Mouse (Mus musculus): ENCODE measurements around the gene Ddx4. TPM values are rescaled to one million over a fixed set of nuclear protein-coding genes. Genes with fewer than 3 reads are reported as not detected.
A peak's percentile ranks its signal among the peaks of the same experiment; 100 is the strongest.

The Ddx4 gene
- polyA plus RNA-seq, 1 experiment from 2014 or later: 0.38 TPM

GRCm38 (mm10) chr13:112636498-112636897 is 15.8 kb downstream of the Ddx4 start:
- Histone ChIP-seq H3K4me2 (no peak overlapping the region), H3K4me3 (ENCODE audit: low read depth, low read length) (no peak overlapping the region), H3K9me3 (ENCODE audit: low read depth, low read length) (no peaks in the 10 kb centered on the region), H3K36me3 (ENCODE audit: insufficient read depth) (no peaks in the 10 kb centered on the region), H3K27ac (ENCODE audit: low read depth) (no peak overlapping the region), H3K9ac (no peak overlapping the region), H3K27me3 (ENCODE audit: insufficient read depth, low read length) (no peaks in the 10 kb centered on the region), H3K4me1 (ENCODE audit: insufficient read depth) (no peaks in the 10 kb centered on the region)
- TF ChIP-seq CTCF (IDR thresholded peaks at IDR 0.05; ENCODE audit: low read depth): no peak
- whole genome bisulfite sequencing: 40% methylated on average over 3 of the region's 3 CpGs
- ATAC-seq (ENCODE audit: insufficient read depth): no peak
- DNase-seq: no peak

DNA sequence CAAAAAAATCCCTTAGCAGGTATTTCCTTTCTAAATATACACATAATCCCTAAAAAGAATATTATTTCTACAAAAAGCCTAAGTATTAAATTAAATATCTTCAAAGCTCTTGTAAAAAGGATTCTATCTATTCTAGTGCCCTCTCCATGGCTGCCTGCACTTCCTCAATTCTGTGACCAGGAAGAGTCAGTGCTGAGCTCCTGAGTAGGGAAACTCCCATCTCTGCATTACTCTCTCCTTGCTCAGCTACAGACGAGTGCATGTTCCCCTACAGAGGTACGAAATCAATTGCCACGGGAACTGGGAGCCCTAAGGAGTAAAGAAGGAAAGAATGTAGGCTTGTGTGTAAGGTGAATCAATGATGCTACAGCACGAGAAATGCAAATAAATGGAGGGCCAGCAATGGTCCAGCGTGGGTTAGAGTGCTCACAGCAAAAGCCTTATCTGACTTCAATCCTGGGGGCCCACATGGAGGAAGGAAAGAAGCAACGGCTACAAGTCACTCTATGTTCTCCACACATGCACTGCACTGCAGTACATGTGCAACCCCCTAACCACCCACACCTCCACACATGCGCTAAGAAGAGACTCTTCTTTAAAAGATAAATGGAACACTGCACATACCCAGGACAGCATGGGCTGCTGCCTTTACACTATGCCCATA is 17.0 kb downstream of the Ddx4 start:
- Histone ChIP-seq H3K27me3 (ENCODE audit: insufficient read depth, low read length) (no peaks in the 10 kb centered on the region), H3K9me3 (ENCODE audit: low read depth, low read length) (no peaks in the 10 kb centered on the region), H3K4me3 (ENCODE audit: low read depth, low read length) (no peak overlapping the region), H3K36me3 (ENCODE audit: insufficient read depth) (no peaks in the 10 kb centered on the region), H3K9ac (no peak overlapping the region), H3K27ac (ENCODE audit: low read depth) (no peak overlapping the region), H3K4me2 (no peak overlapping the region), H3K4me1 (ENCODE audit: insufficient read depth) (no peaks in the 10 kb centered on the region)
- TF ChIP-seq CTCF (IDR thresholded peaks at IDR 0.05; ENCODE audit: low read depth): no peak
- DNase-seq: no peak
- 51% methylated on average over 7 of the region's 7 CpGs for WGBS
- no peak for ATAC-seq (ENCODE audit: insufficient read depth)

DNA sequence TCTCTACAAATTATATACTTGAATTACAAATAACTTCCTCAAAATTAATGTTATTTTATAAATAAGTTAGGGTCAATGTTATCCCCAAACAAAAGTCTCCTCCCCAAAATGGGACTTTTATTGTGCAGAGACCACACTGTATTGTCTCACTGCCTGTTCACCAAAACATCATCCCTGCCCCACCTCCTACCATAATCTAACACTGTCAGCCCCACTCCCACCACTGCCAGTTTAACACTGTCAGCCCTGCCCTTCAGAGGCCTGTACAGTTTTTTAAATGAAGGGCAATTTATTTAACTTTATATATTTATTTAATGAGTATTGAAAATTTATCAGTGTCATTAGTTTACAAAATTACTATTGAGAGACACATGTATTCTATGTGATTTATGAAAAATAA is 26.7 kb downstream of the Ddx4 start:
- Histone ChIP-seq H3K27ac (ENCODE audit: low read depth) (no peak overlapping the region), H3K9ac (no peak overlapping the region), H3K4me3 (ENCODE audit: low read depth, low read length) (no peak overlapping the region), H3K4me1 (ENCODE audit: insufficient read depth) (no peaks in the 10 kb centered on the region), H3K36me3 (ENCODE audit: insufficient read depth) (no peaks in the 10 kb centered on the region), H3K4me2 (no peak overlapping the region), H3K27me3 (ENCODE audit: insufficient read depth, low read length) (no peaks in the 10 kb centered on the region), H3K9me3 (ENCODE audit: low read depth, low read length) (no peaks in the 10 kb centered on the region)
- ATAC-seq (ENCODE audit: insufficient read depth) (no peak), DNase-seq (no peak)
- TF ChIP-seq CTCF (IDR thresholded peaks at IDR 0.05; ENCODE audit: low read depth): no peak

DNA sequence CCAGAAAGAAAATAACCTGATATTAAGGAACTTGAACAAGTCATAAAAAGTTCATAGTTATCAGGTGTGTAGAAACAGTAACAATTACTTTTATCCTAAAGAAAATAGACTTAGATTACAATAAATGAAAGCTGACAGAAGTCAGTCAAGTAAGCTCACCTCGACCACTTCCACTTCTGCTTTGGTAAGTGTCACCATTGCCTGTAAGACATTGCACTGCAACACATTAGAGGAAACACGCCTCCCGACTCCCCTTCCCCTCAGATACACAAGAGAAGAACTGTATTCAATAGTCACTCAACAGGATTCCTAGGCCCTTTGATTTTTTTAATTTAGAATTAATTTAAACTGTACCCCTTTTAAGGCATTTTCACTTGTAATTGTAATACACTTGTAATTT is 27.7 kb downstream of the Ddx4 start:
- no peak for TF ChIP-seq CTCF (IDR thresholded peaks at IDR 0.05; ENCODE audit: low read depth)
- Histone ChIP-seq H3K4me2 (no peak overlapping the region), H3K4me3 (ENCODE audit: low read depth, low read length) (no peak overlapping the region), H3K27ac (ENCODE audit: low read depth) (no peak overlapping the region), H3K4me1 (ENCODE audit: insufficient read depth) (no peaks in the 10 kb centered on the region), H3K9ac (no peak overlapping the region), H3K9me3 (ENCODE audit: low read depth, low read length) (no peaks in the 10 kb centered on the region), H3K36me3 (ENCODE audit: insufficient read depth) (no peaks in the 10 kb centered on the region), H3K27me3 (ENCODE audit: insufficient read depth, low read length) (no peaks in the 10 kb centered on the region)
- no peak for DNase-seq
- ATAC-seq (ENCODE audit: insufficient read depth): no peak
- 66% methylated on average over 3 of the region's 3 CpGs for WGBS

GRCm38 (mm10) chr13:112623656-112624055 is 28.6 kb downstream of the Ddx4 start:
- H3K4me2 ChIP-seq: no peak overlapping the region
- H3K9ac ChIP-seq: no peak overlapping the region
- no peak for TF ChIP-seq CTCF (IDR thresholded peaks at IDR 0.05; ENCODE audit: low read depth)
- H3K36me3 ChIP-seq (ENCODE audit: insufficient read depth): no peaks in the 10 kb centered on the region
- H3K4me3 ChIP-seq (ENCODE audit: low read depth, low read length): no peak overlapping the region
- ATAC-seq (ENCODE audit: insufficient read depth) (no peak), DNase-seq (no peak)
- no peak overlapping the region for H3K27ac ChIP-seq (ENCODE audit: low read depth)
- no peaks in the 10 kb centered on the region for H3K27me3 ChIP-seq (ENCODE audit: insufficient read depth, low read length)
- WGBS: 56% methylated on average over 7 of the region's 7 CpGs
- H3K4me1 ChIP-seq (ENCODE audit: insufficient read depth): no peaks in the 10 kb centered on the region
- H3K9me3 ChIP-seq (ENCODE audit: low read depth, low read length): no peaks in the 10 kb centered on the region

GRCm38 (mm10) chr13:112621592-112621991 is 30.7 kb downstream of the Ddx4 start:
- H3K27me3 ChIP-seq (ENCODE audit: insufficient read depth, low read length): no peaks in the 10 kb centered on the region
- 52% methylated on average over 3 of the region's 3 CpGs for WGBS
- H3K4me1 ChIP-seq (ENCODE audit: insufficient read depth): no peaks in the 10 kb centered on the region
- H3K9ac ChIP-seq: no peak overlapping the region
- ATAC-seq (ENCODE audit: insufficient read depth) (no peak), DNase-seq (peak; percentile 51)
- no peaks in the 10 kb centered on the region for H3K9me3 ChIP-seq (ENCODE audit: low read depth, low read length)
- H3K27ac ChIP-seq (ENCODE audit: low read depth): no peak overlapping the region
- TF ChIP-seq CTCF (IDR thresholded peaks at IDR 0.05; ENCODE audit: low read depth): peak; percentile 28; the same call in 1 of the 2 replicates
- H3K4me3 ChIP-seq (ENCODE audit: low read depth, low read length): no peak overlapping the region
- no peaks in the 10 kb centered on the region for H3K36me3 ChIP-seq (ENCODE audit: insufficient read depth)
- no peak overlapping the region for H3K4me2 ChIP-seq

- ATAC-seq (ENCODE audit: insufficient read depth) (no peak), DNase-seq (no peak)
- H3K4me3 ChIP-seq (ENCODE audit: low read depth, low read length): no peak overlapping the region
- no peak overlapping the region for H3K9ac ChIP-seq
- H3K4me1 ChIP-seq (ENCODE audit: insufficient read depth): no peaks in the 10 kb centered on the region
- H3K4me2 ChIP-seq: no peak overlapping the region
- no peak for TF ChIP-seq CTCF (IDR thresholded peaks at IDR 0.05; ENCODE audit: low read depth)
- no peaks in the 10 kb centered on the region for H3K27me3 ChIP-seq (ENCODE audit: insufficient read depth, low read length)
- H3K36me3 ChIP-seq (ENCODE audit: insufficient read depth): no peaks in the 10 kb centered on the region
- 78% methylated on average over 3 of the region's 3 CpGs for WGBS
- H3K27ac ChIP-seq (ENCODE audit: low read depth): no peak overlapping the region
- H3K9me3 ChIP-seq (ENCODE audit: low read depth, low read length): no peaks in the 10 kb centered on the region
These were observed 43.7 kb downstream of the Ddx4 start for GRCm38 (mm10) chr13:112608606-112609005.
